Mouse (Mus musculus): ENCODE data around the gene Rpl35. TPM values are rescaled to one million over a fixed set of nuclear protein-coding genes. Genes with fewer than 3 reads are reported as not detected.

Rpl35 gene
- total and polyA plus RNA-seq, 2 experiments from 2014 or later = 110 to 596 TPM

DNA sequence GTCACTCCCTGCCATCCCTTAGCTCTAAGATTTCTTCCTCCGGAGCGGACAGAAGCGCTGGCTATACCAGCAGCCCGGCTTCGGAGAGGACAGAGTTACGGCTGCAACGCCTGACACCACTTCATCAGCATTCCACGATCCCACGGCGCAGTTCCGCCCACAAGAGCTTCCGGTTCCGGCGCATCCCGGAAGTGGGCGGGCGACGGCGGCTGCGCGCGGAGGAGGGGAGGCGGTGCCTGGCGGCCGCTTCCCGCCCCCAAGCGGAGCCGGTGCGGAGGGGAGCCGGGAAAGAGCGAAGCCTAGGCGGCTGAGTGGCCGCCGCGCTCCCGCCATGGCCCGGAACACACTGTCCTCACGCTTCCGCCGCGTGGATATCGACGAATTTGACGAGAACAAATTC is 2.4 kb upstream of the Rpl35 start:
- peaks cover 15% of the 10 kb centered on the region for H3K4me1 ChIP-seq (ENCODE audit: insufficient read depth, low read length)
- 0% methylated on average over 36 of the region's 44 CpGs for WGBS
- no peaks in the 10 kb centered on the region for H3K27me3 ChIP-seq (ENCODE audit: insufficient read depth, low read length)
- H3K27ac ChIP-seq (ENCODE audit: low read depth, low read length) = peak overlapping the region; percentile 91
- peaks cover 2% of the 10 kb centered on the region; the same call in 1 of the 2 replicates for H3K36me3 ChIP-seq (ENCODE audit: insufficient read depth, low read length)
- H3K9ac ChIP-seq (replicated peaks; ENCODE audit: low read length, poor library complexity, severe bottlenecking) = peak overlapping the region; percentile 91
- no peaks in the 10 kb centered on the region for H3K9me3 ChIP-seq (ENCODE audit: low read length)
- ATAC-seq (ENCODE audit: low FRiP score) (peak; percentile 89), DNase-seq (ENCODE audit: low spot score) (peak; percentile 95)
- 0 out of 2 replicates have a peak, but pooled peaks have one; percentile 16 for TF ChIP-seq CTCF (IDR thresholded peaks at IDR 0.05)
- H3K4me2 ChIP-seq (ENCODE audit: low read depth, low read length, poor library complexity, severe bottlenecking) = peak overlapping the region; percentile 91
- H3K4me3 ChIP-seq (ENCODE audit: low read depth, low read length) = peak overlapping the region; percentile 76

GRCm38 (mm10) chr2:39006149-39006730 is 816 bp upstream of the Rpl35 start:
- Histone ChIP-seq H3K4me1 (ENCODE audit: insufficient read depth, low read length) (peaks cover 15% of the 10 kb centered on the region), H3K4me3 (ENCODE audit: low read depth, low read length) (peak overlapping the region; percentile 56), H3K36me3 (ENCODE audit: insufficient read depth, low read length) (peaks cover 8% of the 10 kb centered on the region), H3K4me2 (ENCODE audit: low read depth, low read length, poor library complexity, severe bottlenecking) (peak overlapping the region; percentile 69), H3K27me3 (ENCODE audit: insufficient read depth, low read length) (no peaks in the 10 kb centered on the region), H3K9me3 (ENCODE audit: low read length) (no peaks in the 10 kb centered on the region), H3K9ac (replicated peaks; ENCODE audit: low read length, poor library complexity, severe bottlenecking) (no peak overlapping the region), H3K27ac (ENCODE audit: low read depth, low read length) (no peak overlapping the region)
- TF ChIP-seq CTCF (IDR thresholded peaks at IDR 0.05) = no peak
- ATAC-seq (ENCODE audit: low FRiP score) (no peak), DNase-seq (ENCODE audit: low spot score) (no peak)
- WGBS = 92% methylated on average over 14 of the region's 14 CpGs

GRCm38 (mm10) chr2:39004880-39005435 is 466 bp downstream of the Rpl35 start, which contains the start of gene Arpc5l:
Gene Arpc5l, plus strand, starts transcription at chr2:39005348.
- Histone ChIP-seq H3K27ac (ENCODE audit: low read depth, low read length) (peak within 1 kb of the TSS; percentile 87), H3K9me3 (ENCODE audit: low read length) (no peaks in the 10 kb centered on the region), H3K4me2 (ENCODE audit: low read depth, low read length, poor library complexity, severe bottlenecking) (peak within 1 kb of the TSS; percentile 69), H3K27me3 (ENCODE audit: insufficient read depth, low read length) (no peaks in the 10 kb centered on the region), H3K4me3 (ENCODE audit: low read depth, low read length) (peak within 1 kb of the TSS; percentile 56), H3K9ac (replicated peaks; ENCODE audit: low read length, poor library complexity, severe bottlenecking) (peak within 1 kb of the TSS; percentile 59), H3K4me1 (ENCODE audit: insufficient read depth, low read length) (peaks cover 15% of the 10 kb centered on the region), H3K36me3 (ENCODE audit: insufficient read depth, low read length) (peaks cover 21% of the 10 kb centered on the region)
- WGBS = under 1% methylated on average over 58 of the region's 58 CpGs
- peak; percentile 96 for DNase-seq (ENCODE audit: low spot score)
- peak; percentile 87 for ATAC-seq (ENCODE audit: low FRiP score)
- TF ChIP-seq CTCF (IDR thresholded peaks at IDR 0.05) = no peak

DNA sequence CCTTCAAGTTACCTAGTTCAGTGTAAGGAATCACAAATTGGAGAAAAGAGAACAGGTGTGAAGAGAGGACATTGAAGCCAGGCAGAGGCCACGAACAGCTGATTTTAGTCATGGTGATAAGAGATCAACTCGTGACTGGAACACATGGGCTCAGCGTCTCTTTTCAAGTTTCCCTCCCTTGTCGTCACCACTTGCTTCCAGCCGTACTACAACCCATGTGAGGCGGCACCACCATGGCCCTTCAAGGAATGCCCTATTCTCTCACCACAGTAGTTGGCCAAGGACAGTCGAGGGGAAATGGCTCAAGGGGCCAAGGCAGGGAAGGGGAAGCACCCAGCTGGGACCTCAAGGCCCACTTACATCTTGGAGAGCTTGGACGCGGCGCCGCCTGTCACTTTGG is 1.1 kb downstream of the Rpl35 start:
- peak; percentile 22; the same call in 1 of the 2 replicates for ATAC-seq (ENCODE audit: low FRiP score)
- under 1% methylated on average over 11 of the region's 11 CpGs for WGBS
- Histone ChIP-seq H3K27ac (ENCODE audit: low read depth, low read length) (peak overlapping the region; percentile 87), H3K27me3 (ENCODE audit: insufficient read depth, low read length) (no peaks in the 10 kb centered on the region), H3K9me3 (ENCODE audit: low read length) (no peaks in the 10 kb centered on the region), H3K36me3 (ENCODE audit: insufficient read depth, low read length) (peaks cover 27% of the 10 kb centered on the region), H3K4me2 (ENCODE audit: low read depth, low read length, poor library complexity, severe bottlenecking) (peak overlapping the region; percentile 69), H3K9ac (replicated peaks; ENCODE audit: low read length, poor library complexity, severe bottlenecking) (peak overlapping the region; percentile 59), H3K4me1 (ENCODE audit: insufficient read depth, low read length) (peaks cover 13% of the 10 kb centered on the region), H3K4me3 (ENCODE audit: low read depth, low read length) (peak overlapping the region; percentile 56)
- peak; percentile 36 for DNase-seq (ENCODE audit: low spot score)
- no peak for TF ChIP-seq CTCF (IDR thresholded peaks at IDR 0.05)

DNA sequence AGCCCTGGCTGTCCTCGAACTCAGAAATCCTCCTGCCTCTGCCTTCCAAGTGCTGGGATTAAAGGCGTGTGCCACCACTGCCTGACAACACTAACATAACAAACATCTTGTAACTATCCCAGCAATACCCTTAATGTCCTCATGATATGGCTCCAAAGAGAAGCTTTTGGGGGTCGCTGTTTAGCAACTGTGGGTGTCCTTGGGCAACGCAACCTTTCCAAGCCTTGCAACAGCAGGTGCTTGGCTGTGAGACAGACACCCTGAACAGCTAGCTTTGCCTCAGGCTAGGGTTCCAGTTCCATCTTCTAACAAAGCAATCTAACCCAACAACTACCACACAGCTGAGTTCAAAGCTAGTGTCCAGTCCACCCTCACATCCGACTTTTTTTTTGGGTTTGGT is 1.9 kb downstream of the Rpl35 start:
- peak overlapping the region; percentile 56; the same call in 1 of the 2 replicates for H3K4me3 ChIP-seq (ENCODE audit: low read depth, low read length)
- H3K4me1 ChIP-seq (ENCODE audit: insufficient read depth, low read length) = peaks cover 7% of the 10 kb centered on the region; the same call in 1 of the 2 replicates
- peak overlapping the region; percentile 69 for H3K4me2 ChIP-seq (ENCODE audit: low read depth, low read length, poor library complexity, severe bottlenecking)
- DNase-seq (ENCODE audit: low spot score) (no peak), ATAC-seq (ENCODE audit: low FRiP score) (no peak)
- no peak overlapping the region for H3K27ac ChIP-seq (ENCODE audit: low read depth, low read length)
- 74% methylated on average over 5 of the region's 5 CpGs for WGBS
- H3K9me3 ChIP-seq (ENCODE audit: low read length) = no peaks in the 10 kb centered on the region
- H3K36me3 ChIP-seq (ENCODE audit: insufficient read depth, low read length) = peaks cover 27% of the 10 kb centered on the region
- no peak for TF ChIP-seq CTCF (IDR thresholded peaks at IDR 0.05)
- H3K9ac ChIP-seq (replicated peaks; ENCODE audit: low read length, poor library complexity, severe bottlenecking) = peak overlapping the region; percentile 59; the same call in 1 of the 2 replicates
- no peaks in the 10 kb centered on the region for H3K27me3 ChIP-seq (ENCODE audit: insufficient read depth, low read length)

DNA sequence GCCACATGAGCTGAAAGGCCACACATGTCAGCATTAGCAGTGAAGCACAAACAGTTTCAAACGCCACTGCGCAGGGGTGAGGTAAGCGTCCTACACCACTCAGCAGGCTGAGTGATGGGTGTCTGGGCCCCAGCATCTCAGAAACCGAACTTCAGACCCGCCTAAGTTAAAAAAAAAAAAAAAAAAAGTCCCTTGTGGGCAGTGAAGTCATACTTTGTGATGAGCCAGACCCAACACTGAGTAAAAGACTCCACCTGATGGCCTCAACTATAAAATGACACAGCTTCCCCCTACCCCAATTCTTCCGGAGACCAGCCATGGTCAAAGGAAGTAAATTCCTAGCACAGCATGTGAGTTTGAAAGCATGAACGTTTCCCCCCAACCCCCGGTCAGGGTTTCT is 2.3 kb downstream of the Rpl35 start:
- ATAC-seq (ENCODE audit: low FRiP score) (no peak), DNase-seq (ENCODE audit: low spot score) (no peak)
- H3K9ac ChIP-seq (replicated peaks; ENCODE audit: low read length, poor library complexity, severe bottlenecking) = 0 out of 2 replicates have a peak overlapping the region, but pooled peaks have one; percentile 9
- WGBS = 59% methylated on average over 8 of the region's 8 CpGs
- peaks cover 27% of the 10 kb centered on the region for H3K36me3 ChIP-seq (ENCODE audit: insufficient read depth, low read length)
- peaks cover 7% of the 10 kb centered on the region; the same call in 1 of the 2 replicates for H3K4me1 ChIP-seq (ENCODE audit: insufficient read depth, low read length)
- H3K27ac ChIP-seq (ENCODE audit: low read depth, low read length) = no peak overlapping the region
- H3K4me3 ChIP-seq (ENCODE audit: low read depth, low read length) = peak overlapping the region; percentile 56; the same call in 1 of the 2 replicates
- H3K4me2 ChIP-seq (ENCODE audit: low read depth, low read length, poor library complexity, severe bottlenecking) = 0 out of 2 replicates have a peak overlapping the region, but pooled peaks have one; percentile 69
- TF ChIP-seq CTCF (IDR thresholded peaks at IDR 0.05) = no peak
- no peaks in the 10 kb centered on the region for H3K27me3 ChIP-seq (ENCODE audit: insufficient read depth, low read length)
- no peaks in the 10 kb centered on the region for H3K9me3 ChIP-seq (ENCODE audit: low read length)
